Mouse (Mus musculus): Measurements from ENCODE around the gene Rgs3.

DNA sequence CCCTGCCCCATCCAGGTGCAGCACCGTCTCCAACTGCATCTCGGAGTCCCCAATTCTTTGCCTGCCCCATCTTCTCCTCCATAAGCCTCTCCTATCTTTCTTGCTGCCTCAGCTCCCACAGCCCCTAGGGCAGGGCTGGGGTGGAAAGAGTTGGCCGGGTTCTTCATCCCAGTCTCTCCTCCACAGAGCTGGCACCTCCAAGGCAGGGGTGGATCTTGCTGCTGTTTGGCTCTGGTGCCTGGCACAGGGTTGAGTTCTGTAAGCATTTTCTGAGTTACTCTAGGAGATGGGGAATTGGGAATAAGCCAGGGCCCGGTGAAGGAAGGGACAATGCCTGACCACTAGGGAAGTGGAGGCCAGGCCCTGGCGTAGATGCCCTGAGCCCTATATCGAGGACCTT is 123.5 kb downstream of the Rgs3 start:
- TF ChIP-seq POLR2A (IDR thresholded peaks at IDR 0.05; ENCODE audit: extremely low read depth, insufficient read depth, low read length) (no peak), CTCF (IDR thresholded peaks at IDR 0.05; ENCODE audit: low read depth, low read length) (no peak)
